Mouse (Mus musculus) myocyte (in vitro differentiated cells): ENCODE data around the gene Gas2l2. TPM values are rescaled to one million over a fixed set of nuclear protein-coding genes. Genes with fewer than 3 reads are reported as not detected.

Experiments used
- H3K27me3 ChIP-seq: one replicate; pipeline ENCODE4 v1.6.1; 2011; ENCODE audit not compliant: control insufficient read depth, insufficient read depth, insufficient read length
- H3K36me3 ChIP-seq: one replicate; pipeline ENCODE4 v1.6.1; 2011; ENCODE audit not compliant: control insufficient read depth, insufficient read depth
- H3K4me2 ChIP-seq: one replicate; pipeline ENCODE4 v1.6.1; 2011; ENCODE audit warnings: low read depth, control low read depth
- H3K4me3 ChIP-seq: one replicate; pipeline ENCODE4 v1.5.1; 2011; ENCODE audit warnings: mild to moderate bottlenecking, control low read depth, moderate library complexity
- H3K79me2 ChIP-seq: one replicate; pipeline ENCODE4 v1.6.1; 2011; ENCODE audit not compliant: control insufficient read depth, insufficient read depth
- H3ac ChIP-seq: one replicate; pipeline ENCODE4 v1.6.1; 2011; ENCODE audit not compliant: control insufficient read depth, insufficient read length
- CEBPB ChIP-seq: IDR thresholded peaks from 2 replicates; pipeline ENCODE4 v1.6.1; 2011; ENCODE audit warnings: mild to moderate bottlenecking, moderate library complexity; ENCODE audit not compliant: poor library complexity, insufficient read depth, severe bottlenecking
- E2F4 ChIP-seq: IDR thresholded peaks from one replicate; pipeline ENCODE4 v1.6.1; 2011; ENCODE audit warnings: mild to moderate bottlenecking, control low read depth, moderate library complexity; ENCODE audit not compliant: insufficient read depth
- MAX ChIP-seq: IDR thresholded peaks from one replicate; pipeline ENCODE4 v1.6.1; 2011; ENCODE audit warnings: low read depth, mild to moderate bottlenecking, control low read depth
- MYOD1 ChIP-seq, 3 experiments: IDR thresholded peaks; one replicate each; pipeline ENCODE4 v1.6.1; 2011; ENCODE audit warnings: control low read depth in 2 of 3, low read depth in 2 of 3, mild to moderate bottlenecking in 2 of 3, moderate library complexity in 1 of 3; ENCODE audit not compliant: insufficient read length in 2 of 3, control insufficient read depth in 1 of 3
- MYOG ChIP-seq, 3 experiments: IDR thresholded peaks; one replicate each; pipeline ENCODE4 v1.6.1; 2011; ENCODE audit warnings: control low read depth in 2 of 3, low read depth in 2 of 3, mild to moderate bottlenecking in 2 of 3; ENCODE audit not compliant: insufficient read length in 2 of 3, control insufficient read depth in 1 of 3, insufficient read depth in 1 of 3
- POLR2A ChIP-seq: IDR thresholded peaks from one replicate; pipeline ENCODE4 v1.6.1; 2011; ENCODE audit warnings: low read depth, mild to moderate bottlenecking, control low read depth, moderate library complexity; ENCODE audit not compliant: insufficient read length
- POLR2AphosphoS2 ChIP-seq: IDR thresholded peaks from one replicate; pipeline ENCODE4 v1.6.1; 2011; ENCODE audit warnings: low read depth, control low read depth; ENCODE audit not compliant: insufficient read length
- REST ChIP-seq: IDR thresholded peaks from one replicate; pipeline ENCODE4 v1.6.1; 2011; ENCODE audit warnings: mild to moderate bottlenecking, control low read depth, moderate library complexity; ENCODE audit not compliant: insufficient read depth, insufficient read length
- SRF ChIP-seq: IDR thresholded peaks from one replicate; pipeline ENCODE4 v1.6.1; 2011; ENCODE audit warnings: low read depth; ENCODE audit not compliant: control insufficient read depth, insufficient read length
- TCF12 ChIP-seq: IDR thresholded peaks from one replicate; pipeline ENCODE4 v1.6.1; 2011; ENCODE audit warnings: mild to moderate bottlenecking, control low read depth; ENCODE audit not compliant: poor library complexity, insufficient read depth, severe bottlenecking
- TCF3 ChIP-seq: IDR thresholded peaks from one replicate; pipeline ENCODE4 v1.6.1; 2011; ENCODE audit warnings: low read depth, control low read depth; ENCODE audit not compliant: insufficient read length
- USF1 ChIP-seq: IDR thresholded peaks from one replicate; pipeline ENCODE4 v1.6.1; 2011; ENCODE audit warnings: low read depth, mild to moderate bottlenecking, control low read depth, moderate library complexity
- polyA plus RNA-seq: library from polyadenylated mRNA; unstranded; fragments of >200 nt; fragmentation: generic; extraction: Trizol; gene quantifications from one replicate; pipeline ENCODE4 v1.2.1, GENCODE M21; 2012; ENCODE audit warnings: missing spikeins

Gene Gas2l2
- polyA plus RNA-seq, 1 experiment: not detected

- peak overlapping the region; percentile 26 for H3K4me3 ChIP-seq
- no peaks in the 10 kb centered on the region for H3K79me2 ChIP-seq
- H3K36me3 ChIP-seq: no peaks in the 10 kb centered on the region
- no peaks in the 10 kb centered on the region for H3K27me3 ChIP-seq
- TF ChIP-seq MYOD1 (IDR thresholded peaks at IDR 0.05; ENCODE audit: control insufficient read depth in 1 of 3, insufficient read length in 2 of 3, low read depth in 2 of 3): no peak
- no peak for TF ChIP-seq REST
- no peak for TF ChIP-seq E2F4
- no peak for TF ChIP-seq POLR2AphosphoS2
- TF ChIP-seq TCF12: no peak
- no peak for TF ChIP-seq POLR2A
- no peak for TF ChIP-seq USF1
- TF ChIP-seq MAX: no peak
- TF ChIP-seq TCF3: no peak
- TF ChIP-seq CEBPB: no peak
- TF ChIP-seq SRF: no peak
- no peak for TF ChIP-seq MYOG (IDR thresholded peaks at IDR 0.05; ENCODE audit: control insufficient read depth in 1 of 3, insufficient read depth in 1 of 3, insufficient read length in 2 of 3, low read depth in 2 of 3)
- H3K4me2 ChIP-seq: no peak overlapping the region
- no peak overlapping the region for H3ac ChIP-seq
These were observed 10.3 kb upstream of the Gas2l2 start for GRCm38 (mm10) chr11:83439426-83440060.

GRCm38 (mm10) chr11:83437377-83437776 is 8.1 kb upstream of the Gas2l2 start, which contains the start of gene 1700020L24Rik:
1700020L24Rik (plus strand) TSS chr11:83437677.
- H3K27me3 ChIP-seq: no peaks in the 10 kb centered on the region
- no peaks in the 10 kb centered on the region for H3K79me2 ChIP-seq
- no peaks in the 10 kb centered on the region for H3K36me3 ChIP-seq
- no peak within 1 kb of the TSS for H3K4me2 ChIP-seq
- no peak for TF ChIP-seq CEBPB
- TF ChIP-seq USF1: no peak
- TF ChIP-seq REST: no peak
- no peak for TF ChIP-seq E2F4
- TF ChIP-seq SRF: no peak
- no peak for TF ChIP-seq MAX
- TF ChIP-seq TCF12: no peak
- no peak for TF ChIP-seq MYOG (IDR thresholded peaks at IDR 0.05; ENCODE audit: control insufficient read depth in 1 of 3, insufficient read depth in 1 of 3, insufficient read length in 2 of 3, low read depth in 2 of 3)
- TF ChIP-seq TCF3: no peak
- no peak within 1 kb of the TSS for H3ac ChIP-seq
- H3K4me3 ChIP-seq: no peak within 1 kb of the TSS

GRCm38 (mm10) chr11:83432533-83432932 is 3.3 kb upstream of the Gas2l2 start:
- H3K79me2 ChIP-seq: no peaks in the 10 kb centered on the region
- TF ChIP-seq USF1: no peak
- no peak for TF ChIP-seq CEBPB
- TF ChIP-seq REST: no peak
- no peak for TF ChIP-seq SRF

GRCm38 (mm10) chr11:83426964-83427363 is 2.3 kb downstream of the Gas2l2 start:
- Histone ChIP-seq H3K4me2 (peak overlapping the region; percentile 18), H3K27me3 (peaks cover 23% of the 10 kb centered on the region), H3ac (no peak overlapping the region), H3K79me2 (no peaks in the 10 kb centered on the region), H3K4me3 (no peak overlapping the region), H3K36me3 (no peaks in the 10 kb centered on the region)
- no peak for TF ChIP-seq TCF12
- peak; percentile 32 for TF ChIP-seq TCF3
- peak in 2 of 3 experiments; percentile 46 to 84 for TF ChIP-seq MYOG (IDR thresholded peaks at IDR 0.05; ENCODE audit: control insufficient read depth in 1 of 3, insufficient read depth in 1 of 3, insufficient read length in 2 of 3, low read depth in 2 of 3)
- TF ChIP-seq POLR2A: no peak
- TF ChIP-seq MYOD1 (IDR thresholded peaks at IDR 0.05; ENCODE audit: control insufficient read depth in 1 of 3, insufficient read length in 2 of 3, low read depth in 2 of 3): peak in 2 of 3 experiments; percentile 20 to 68

More at GRCm38 (mm10) chr11:83432533-83432932, 3.3 kb upstream of the Gas2l2 start:
- Histone ChIP-seq H3K4me3 (no peak overlapping the region), H3K4me2 (no peak overlapping the region), H3ac (no peak overlapping the region), H3K36me3 (no peaks in the 10 kb centered on the region), H3K27me3 (peaks cover 8% of the 10 kb centered on the region)

- H3ac ChIP-seq: no peak overlapping the region
- peak; percentile 52 for TF ChIP-seq REST
- no peak for TF ChIP-seq TCF12
- peaks cover 16% of the 10 kb centered on the region for H3K27me3 ChIP-seq
- no peaks in the 10 kb centered on the region for H3K36me3 ChIP-seq
- no peaks in the 10 kb centered on the region for H3K79me2 ChIP-seq
- H3K4me2 ChIP-seq: no peak overlapping the region
- no peak overlapping the region for H3K4me3 ChIP-seq
These were observed 4.6 kb downstream of the Gas2l2 start for GRCm38 (mm10) chr11:83424681-83425080.
